Mouse (Mus musculus): ENCODE results near the gene Mapkapk3. TPM values are rescaled to one million over a fixed set of nuclear protein-coding genes. Genes with fewer than 3 reads are reported as not detected.
A peak's percentile ranks its signal among the peaks of the same experiment; 100 is the strongest.

Gene Mapkapk3
- polyA plus RNA-seq, 1 experiment from 2014 or later, result 1.4 TPM

DNA sequence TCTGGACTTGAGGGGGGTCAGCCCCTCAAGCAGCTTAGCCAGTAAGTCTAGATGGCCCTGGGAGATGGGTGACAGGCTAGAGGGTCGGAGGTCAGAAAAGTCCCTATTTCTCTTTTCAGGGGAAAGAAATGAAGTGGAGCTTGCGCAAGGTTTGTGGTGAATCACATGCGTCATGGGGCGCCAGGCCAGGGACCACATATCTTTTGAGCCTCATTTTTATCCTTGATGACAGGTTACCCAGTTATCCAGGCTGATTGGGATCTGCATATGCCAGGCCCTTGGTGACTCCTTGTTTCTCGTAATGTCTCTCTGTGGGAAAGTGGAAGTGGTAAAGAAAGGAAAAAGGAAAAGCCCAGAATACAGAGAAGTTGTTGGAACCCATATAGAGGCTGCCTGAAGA, 25.8 kb downstream of the Mapkapk3 start:
- Histone ChIP-seq H3K4me3 (replicated peaks; ENCODE audit: low read length) (no peak overlapping the region), H3K9ac (replicated peaks; ENCODE audit: low read depth, low read length) (no peak overlapping the region), H3K4me1 (replicated peaks; ENCODE audit: control insufficient read depth, insufficient read depth, low read length) (peaks cover 14% of the 10 kb centered on the region), H3K4me2 (ENCODE audit: low read length) (no peak overlapping the region), H3K27ac (ENCODE audit: low read length) (no peak overlapping the region), H3K36me3 (ENCODE audit: control insufficient read depth, insufficient read depth) (no peaks in the 10 kb centered on the region), H3K27me3 (replicated peaks; ENCODE audit: control insufficient read depth, insufficient read depth, low read length) (no peaks in the 10 kb centered on the region), H3K9me3 (ENCODE audit: control insufficient read depth, low read length) (no peaks in the 10 kb centered on the region)
- 93% methylated on average over 5 of the region's 5 CpGs for WGBS
- ATAC-seq, result no peak

- peaks cover 14% of the 10 kb centered on the region for H3K4me1 ChIP-seq (replicated peaks; ENCODE audit: control insufficient read depth, insufficient read depth, low read length)
Observed at GRCm38 (mm10) chr9:107262375-107262774, 27.3 kb downstream of the Mapkapk3 start.

GRCm38 (mm10) chr9:107261792-107262191, 27.9 kb downstream of the Mapkapk3 start:
- 87% methylated on average over 6 of the region's 6 CpGs for WGBS
- Histone ChIP-seq H3K9ac (replicated peaks; ENCODE audit: low read depth, low read length) (no peak overlapping the region), H3K36me3 (ENCODE audit: control insufficient read depth, insufficient read depth) (no peaks in the 10 kb centered on the region), H3K4me3 (replicated peaks; ENCODE audit: low read length) (no peak overlapping the region), H3K4me1 (replicated peaks; ENCODE audit: control insufficient read depth, insufficient read depth, low read length) (peaks cover 14% of the 10 kb centered on the region), H3K4me2 (ENCODE audit: low read length) (no peak overlapping the region), H3K9me3 (ENCODE audit: control insufficient read depth, low read length) (no peaks in the 10 kb centered on the region), H3K27me3 (replicated peaks; ENCODE audit: control insufficient read depth, insufficient read depth, low read length) (no peaks in the 10 kb centered on the region), H3K27ac (ENCODE audit: low read length) (no peak overlapping the region)
- ATAC-seq, result no peak

More at GRCm38 (mm10) chr9:107262375-107262774, 27.3 kb downstream of the Mapkapk3 start:
- Histone ChIP-seq H3K9ac (replicated peaks; ENCODE audit: low read depth, low read length) (no peak overlapping the region), H3K4me2 (ENCODE audit: low read length) (no peak overlapping the region), H3K36me3 (ENCODE audit: control insufficient read depth, insufficient read depth) (no peaks in the 10 kb centered on the region), H3K27ac (ENCODE audit: low read length) (no peak overlapping the region), H3K27me3 (replicated peaks; ENCODE audit: control insufficient read depth, insufficient read depth, low read length) (no peaks in the 10 kb centered on the region), H3K9me3 (ENCODE audit: control insufficient read depth, low read length) (no peaks in the 10 kb centered on the region), H3K4me3 (replicated peaks; ENCODE audit: low read length) (no peak overlapping the region)
- ATAC-seq, result no peak
- 73% methylated on average over 7 of the region's 7 CpGs for WGBS

GRCm38 (mm10) chr9:107260836-107261235, 28.8 kb downstream of the Mapkapk3 start:
- H3K9ac ChIP-seq (replicated peaks; ENCODE audit: low read depth, low read length), result no peak overlapping the region

GRCm38 (mm10) chr9:107260429-107260828, 29.2 kb downstream of the Mapkapk3 start:
- Histone ChIP-seq H3K27me3 (replicated peaks; ENCODE audit: control insufficient read depth, insufficient read depth, low read length) (no peaks in the 10 kb centered on the region), H3K36me3 (ENCODE audit: control insufficient read depth, insufficient read depth) (no peaks in the 10 kb centered on the region), H3K9me3 (ENCODE audit: control insufficient read depth, low read length) (no peaks in the 10 kb centered on the region), H3K27ac (ENCODE audit: low read length) (peak overlapping the region; percentile 62), H3K4me1 (replicated peaks; ENCODE audit: control insufficient read depth, insufficient read depth, low read length) (peaks cover 14% of the 10 kb centered on the region), H3K4me2 (ENCODE audit: low read length) (no peak overlapping the region), H3K9ac (replicated peaks; ENCODE audit: low read depth, low read length) (no peak overlapping the region), H3K4me3 (replicated peaks; ENCODE audit: low read length) (no peak overlapping the region)
- 48% methylated on average over 2 of the region's 2 CpGs for WGBS
- ATAC-seq, result no peak

More at GRCm38 (mm10) chr9:107260836-107261235, 28.8 kb downstream of the Mapkapk3 start:
- Histone ChIP-seq H3K4me3 (replicated peaks; ENCODE audit: low read length) (no peak overlapping the region), H3K27me3 (replicated peaks; ENCODE audit: control insufficient read depth, insufficient read depth, low read length) (no peaks in the 10 kb centered on the region), H3K4me1 (replicated peaks; ENCODE audit: control insufficient read depth, insufficient read depth, low read length) (peaks cover 14% of the 10 kb centered on the region), H3K36me3 (ENCODE audit: control insufficient read depth, insufficient read depth) (no peaks in the 10 kb centered on the region), H3K9me3 (ENCODE audit: control insufficient read depth, low read length) (no peaks in the 10 kb centered on the region), H3K27ac (ENCODE audit: low read length) (peak overlapping the region; percentile 62), H3K4me2 (ENCODE audit: low read length) (no peak overlapping the region)
- ATAC-seq, result peak; percentile 34; the same call in 1 of the 2 replicates
- 46% methylated on average over 8 of the region's 8 CpGs for WGBS

GRCm38 (mm10) chr9:107259571-107259970, 30.1 kb downstream of the Mapkapk3 start:
- Histone ChIP-seq H3K27me3 (replicated peaks; ENCODE audit: control insufficient read depth, insufficient read depth, low read length) (no peaks in the 10 kb centered on the region), H3K4me1 (replicated peaks; ENCODE audit: control insufficient read depth, insufficient read depth, low read length) (peaks cover 20% of the 10 kb centered on the region), H3K9ac (replicated peaks; ENCODE audit: low read depth, low read length) (no peak overlapping the region), H3K4me3 (replicated peaks; ENCODE audit: low read length) (no peak overlapping the region), H3K9me3 (ENCODE audit: control insufficient read depth, low read length) (no peaks in the 10 kb centered on the region), H3K36me3 (ENCODE audit: control insufficient read depth, insufficient read depth) (no peaks in the 10 kb centered on the region), H3K4me2 (ENCODE audit: low read length) (no peak overlapping the region), H3K27ac (ENCODE audit: low read length) (peak overlapping the region; percentile 55)
- 43% methylated on average over 6 of the region's 6 CpGs for WGBS
- no peak for ATAC-seq

DNA sequence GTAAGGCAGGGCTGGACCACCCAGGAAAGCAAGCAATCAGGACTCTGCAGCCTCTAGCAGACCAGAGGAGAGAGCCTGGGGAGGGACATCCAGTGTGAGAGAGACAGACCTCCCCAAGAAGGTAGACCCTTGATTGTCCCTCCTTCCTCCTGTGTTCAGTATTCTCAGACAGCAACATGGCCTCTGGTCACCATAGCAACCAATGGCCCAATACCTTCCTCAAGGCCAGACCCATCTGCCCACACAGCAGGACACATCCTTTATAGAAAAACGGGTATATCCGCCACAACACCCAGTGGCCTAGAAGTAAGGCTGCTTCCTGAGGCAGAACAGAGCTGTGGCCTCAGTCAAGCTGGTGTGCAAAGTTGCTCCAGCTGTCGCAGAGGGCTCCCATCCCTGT, 34.1 kb downstream of the Mapkapk3 start:
- Histone ChIP-seq H3K27me3 (replicated peaks; ENCODE audit: control insufficient read depth, insufficient read depth, low read length) (no peaks in the 10 kb centered on the region), H3K4me1 (replicated peaks; ENCODE audit: control insufficient read depth, insufficient read depth, low read length) (peaks cover 48% of the 10 kb centered on the region), H3K27ac (ENCODE audit: low read length) (no peak overlapping the region), H3K9ac (replicated peaks; ENCODE audit: low read depth, low read length) (no peak overlapping the region), H3K36me3 (ENCODE audit: control insufficient read depth, insufficient read depth) (no peaks in the 10 kb centered on the region), H3K4me3 (replicated peaks; ENCODE audit: low read length) (no peak overlapping the region), H3K4me2 (ENCODE audit: low read length) (no peak overlapping the region), H3K9me3 (ENCODE audit: control insufficient read depth, low read length) (no peaks in the 10 kb centered on the region)
- no peak for ATAC-seq
- WGBS, result 39% methylated on average over 3 of the region's 3 CpGs

GRCm38 (mm10) chr9:107254925-107255324, 34.8 kb downstream of the Mapkapk3 start:
- H3K27me3 ChIP-seq (replicated peaks; ENCODE audit: control insufficient read depth, insufficient read depth, low read length), result no peaks in the 10 kb centered on the region
- H3K9ac ChIP-seq (replicated peaks; ENCODE audit: low read depth, low read length), result no peak overlapping the region
- H3K4me2 ChIP-seq (ENCODE audit: low read length), result no peak overlapping the region
- no peak overlapping the region; the same call in 1 of the 2 replicates for H3K27ac ChIP-seq (ENCODE audit: low read length)
- H3K36me3 ChIP-seq (ENCODE audit: control insufficient read depth, insufficient read depth), result no peaks in the 10 kb centered on the region
- peaks cover 41% of the 10 kb centered on the region for H3K4me1 ChIP-seq (replicated peaks; ENCODE audit: control insufficient read depth, insufficient read depth, low read length)
- WGBS, result 82% methylated on average over 3 of the region's 3 CpGs
- H3K4me3 ChIP-seq (replicated peaks; ENCODE audit: low read length), result no peak overlapping the region
- H3K9me3 ChIP-seq (ENCODE audit: control insufficient read depth, low read length), result no peaks in the 10 kb centered on the region
- no peak for ATAC-seq

GRCm38 (mm10) chr9:107254476-107254875, 35.2 kb downstream of the Mapkapk3 start:
- WGBS, result 35% methylated on average over 12 of the region's 12 CpGs
- Histone ChIP-seq H3K9me3 (ENCODE audit: control insufficient read depth, low read length) (no peaks in the 10 kb centered on the region), H3K4me2 (ENCODE audit: low read length) (peak overlapping the region; percentile 1; the same call in 1 of the 2 replicates), H3K9ac (replicated peaks; ENCODE audit: low read depth, low read length) (no peak overlapping the region), H3K4me3 (replicated peaks; ENCODE audit: low read length) (no peak overlapping the region), H3K27me3 (replicated peaks; ENCODE audit: control insufficient read depth, insufficient read depth, low read length) (no peaks in the 10 kb centered on the region), H3K4me1 (replicated peaks; ENCODE audit: control insufficient read depth, insufficient read depth, low read length) (peaks cover 37% of the 10 kb centered on the region), H3K27ac (ENCODE audit: low read length) (peak overlapping the region; percentile 54), H3K36me3 (ENCODE audit: control insufficient read depth, insufficient read depth) (no peaks in the 10 kb centered on the region)
- ATAC-seq, result peak; percentile 89

- peak; percentile 71 for ATAC-seq
- WGBS, result 0% methylated on average over 5 of the region's 5 CpGs
- Histone ChIP-seq H3K27me3 (replicated peaks; ENCODE audit: control insufficient read depth, insufficient read depth, low read length) (no peaks in the 10 kb centered on the region), H3K9me3 (ENCODE audit: control insufficient read depth, low read length) (no peaks in the 10 kb centered on the region), H3K9ac (replicated peaks; ENCODE audit: low read depth, low read length) (peak overlapping the region; percentile 50), H3K4me2 (ENCODE audit: low read length) (peak overlapping the region; percentile 27), H3K27ac (ENCODE audit: low read length) (peak overlapping the region; percentile 80), H3K36me3 (ENCODE audit: control insufficient read depth, insufficient read depth) (no peaks in the 10 kb centered on the region), H3K4me3 (replicated peaks; ENCODE audit: low read length) (no peak overlapping the region), H3K4me1 (replicated peaks; ENCODE audit: control insufficient read depth, insufficient read depth, low read length) (peaks cover 37% of the 10 kb centered on the region)
Observed at GRCm38 (mm10) chr9:107252164-107252563, 37.5 kb downstream of the Mapkapk3 start.
